Mouse (Mus musculus): ENCODE measurements around the gene Tsku. TPM values are rescaled to one million over a fixed set of nuclear protein-coding genes. Genes with fewer than 3 reads are reported as not detected.

Tsku gene
- polyA plus RNA-seq, 1 experiment from 2014 or later, result 10.2 TPM

- no peak overlapping the region for H3K4me3 ChIP-seq
- H3K9me3 ChIP-seq, result no peaks in the 10 kb centered on the region
- 93% methylated on average over 5 of the region's 5 CpGs for WGBS
- no peaks in the 10 kb centered on the region for H3K27me3 ChIP-seq (ENCODE audit: insufficient read depth, poor library complexity, severe bottlenecking)
- no peak overlapping the region for H3K27ac ChIP-seq
- H3K4me1 ChIP-seq (replicated peaks), result no peaks in the 10 kb centered on the region
- no peak for DNase-seq (ENCODE audit: low spot score)
- no peaks in the 10 kb centered on the region for H3K36me3 ChIP-seq
Observed at GRCm38 (mm10) chr7:98333507-98333906, 27.6 kb downstream of the Tsku start.

GRCm38 (mm10) chr7:98332678-98333397 lies 28.3 kb downstream of the Tsku start:
- H3K4me3 ChIP-seq, result no peak overlapping the region
- no peaks in the 10 kb centered on the region for H3K9me3 ChIP-seq
- no peaks in the 10 kb centered on the region for H3K36me3 ChIP-seq
- no peak for DNase-seq (ENCODE audit: low spot score)
- no peaks in the 10 kb centered on the region for H3K27me3 ChIP-seq (ENCODE audit: insufficient read depth, poor library complexity, severe bottlenecking)
- no peak overlapping the region for H3K27ac ChIP-seq
- WGBS, result 84% methylated on average over 5 of the region's 5 CpGs
- H3K4me1 ChIP-seq (replicated peaks), result no peaks in the 10 kb centered on the region

- H3K36me3 ChIP-seq, result no peaks in the 10 kb centered on the region
- no peak for DNase-seq (ENCODE audit: low spot score)
Observed at GRCm38 (mm10) chr7:98331932-98332331, 29.2 kb downstream of the Tsku start.

GRCm38 (mm10) chr7:98330375-98331002 lies 30.6 kb downstream of the Tsku start:
- 92% methylated on average over 2 of the region's 2 CpGs for WGBS
- H3K4me3 ChIP-seq, result no peak overlapping the region
- no peaks in the 10 kb centered on the region for H3K9me3 ChIP-seq
- no peak overlapping the region for H3K27ac ChIP-seq
- no peaks in the 10 kb centered on the region for H3K27me3 ChIP-seq (ENCODE audit: insufficient read depth, poor library complexity, severe bottlenecking)
- no peaks in the 10 kb centered on the region for H3K4me1 ChIP-seq (replicated peaks)
- no peaks in the 10 kb centered on the region for H3K36me3 ChIP-seq
- no peak for DNase-seq (ENCODE audit: low spot score)

More at GRCm38 (mm10) chr7:98331932-98332331, 29.2 kb downstream of the Tsku start:
- 58% methylated on average over 3 of the region's 3 CpGs for WGBS
- no peaks in the 10 kb centered on the region for H3K27me3 ChIP-seq (ENCODE audit: insufficient read depth, poor library complexity, severe bottlenecking)
- H3K4me1 ChIP-seq (replicated peaks), result no peaks in the 10 kb centered on the region
- H3K4me3 ChIP-seq, result no peak overlapping the region
- no peaks in the 10 kb centered on the region for H3K9me3 ChIP-seq
- no peak overlapping the region for H3K27ac ChIP-seq

GRCm38 (mm10) chr7:98329651-98330374 lies 31.3 kb downstream of the Tsku start:
- H3K27me3 ChIP-seq (ENCODE audit: insufficient read depth, poor library complexity, severe bottlenecking), result no peaks in the 10 kb centered on the region
- WGBS, result 87% methylated on average over 7 of the region's 7 CpGs
- no peak for DNase-seq (ENCODE audit: low spot score)
- no peaks in the 10 kb centered on the region for H3K36me3 ChIP-seq
- peak overlapping the region; percentile 24; the same call in 1 of the 2 replicates for H3K27ac ChIP-seq
- no peaks in the 10 kb centered on the region for H3K4me1 ChIP-seq (replicated peaks)
- no peak overlapping the region for H3K4me3 ChIP-seq
- no peaks in the 10 kb centered on the region for H3K9me3 ChIP-seq

GRCm38 (mm10) chr7:98328311-98328710 lies 32.8 kb downstream of the Tsku start:
- no peak for DNase-seq (ENCODE audit: low spot score)
- 57% methylated on average over 2 of the region's 2 CpGs for WGBS

GRCm38 (mm10) chr7:98326051-98326450 lies 35.1 kb downstream of the Tsku start:
- no peak overlapping the region for H3K4me3 ChIP-seq
- H3K36me3 ChIP-seq, result no peaks in the 10 kb centered on the region
- H3K27me3 ChIP-seq (ENCODE audit: insufficient read depth, poor library complexity, severe bottlenecking), result no peaks in the 10 kb centered on the region
- no peak overlapping the region for H3K27ac ChIP-seq
- peaks cover 7% of the 10 kb centered on the region for H3K4me1 ChIP-seq (replicated peaks)
- 88% methylated on average over 7 of the region's 7 CpGs for WGBS
- no peaks in the 10 kb centered on the region for H3K9me3 ChIP-seq
- no peak for DNase-seq (ENCODE audit: low spot score)

More at GRCm38 (mm10) chr7:98328311-98328710, 32.8 kb downstream of the Tsku start:
- Histone ChIP-seq H3K36me3 (no peaks in the 10 kb centered on the region), H3K27me3 (ENCODE audit: insufficient read depth, poor library complexity, severe bottlenecking) (no peaks in the 10 kb centered on the region), H3K4me1 (replicated peaks) (peaks cover 5% of the 10 kb centered on the region), H3K9me3 (no peaks in the 10 kb centered on the region), H3K27ac (no peak overlapping the region), H3K4me3 (no peak overlapping the region)

- WGBS, result 76% methylated on average over 1 of the region's 1 CpGs
- Histone ChIP-seq H3K27ac (no peak overlapping the region), H3K9me3 (no peaks in the 10 kb centered on the region), H3K4me3 (no peak overlapping the region), H3K4me1 (replicated peaks) (peaks cover 7% of the 10 kb centered on the region), H3K36me3 (no peaks in the 10 kb centered on the region), H3K27me3 (ENCODE audit: insufficient read depth, poor library complexity, severe bottlenecking) (no peaks in the 10 kb centered on the region)
- no peak for DNase-seq (ENCODE audit: low spot score)
Observed at GRCm38 (mm10) chr7:98324228-98324627, 36.9 kb downstream of the Tsku start.

GRCm38 (mm10) chr7:98323288-98324019 lies 37.7 kb downstream of the Tsku start:
- H3K36me3 ChIP-seq, result no peaks in the 10 kb centered on the region
- DNase-seq (ENCODE audit: low spot score), result no peak
- peaks cover 7% of the 10 kb centered on the region for H3K4me1 ChIP-seq (replicated peaks)
- H3K27me3 ChIP-seq (ENCODE audit: insufficient read depth, poor library complexity, severe bottlenecking), result no peaks in the 10 kb centered on the region
- no peak overlapping the region for H3K4me3 ChIP-seq
- H3K9me3 ChIP-seq, result no peaks in the 10 kb centered on the region
- no peak overlapping the region for H3K27ac ChIP-seq
- 43% methylated on average over 5 of the region's 5 CpGs for WGBS

GRCm38 (mm10) chr7:98322415-98322814 lies 38.7 kb downstream of the Tsku start:
- H3K9me3 ChIP-seq, result no peaks in the 10 kb centered on the region
- H3K4me3 ChIP-seq, result no peak overlapping the region
- H3K27me3 ChIP-seq (ENCODE audit: insufficient read depth, poor library complexity, severe bottlenecking), result no peaks in the 10 kb centered on the region
- WGBS, result 81% methylated on average over 3 of the region's 3 CpGs
- no peak for DNase-seq (ENCODE audit: low spot score)
- H3K36me3 ChIP-seq, result no peaks in the 10 kb centered on the region
- peaks cover 7% of the 10 kb centered on the region for H3K4me1 ChIP-seq (replicated peaks)
- H3K27ac ChIP-seq, result no peak overlapping the region

GRCm38 (mm10) chr7:98321083-98321482 lies 40.0 kb downstream of the Tsku start, which contains the start of gene Acer3:
Gene Acer3, minus strand, starts transcription at chr7:98321208.
- H3K27me3 ChIP-seq (ENCODE audit: insufficient read depth, poor library complexity, severe bottlenecking), result no peaks in the 10 kb centered on the region
- H3K9me3 ChIP-seq, result no peaks in the 10 kb centered on the region
- no peak within 1 kb of the TSS for H3K27ac ChIP-seq
- 83% methylated on average over 2 of the region's 2 CpGs for WGBS
- no peak for DNase-seq (ENCODE audit: low spot score)
- no peak within 1 kb of the TSS for H3K4me3 ChIP-seq
- no peaks in the 10 kb centered on the region for H3K36me3 ChIP-seq
- H3K4me1 ChIP-seq (replicated peaks), result peaks cover 7% of the 10 kb centered on the region

GRCm38 (mm10) chr7:98320006-98320556 lies 41.0 kb downstream of the Tsku start:
- Histone ChIP-seq H3K27me3 (ENCODE audit: insufficient read depth, poor library complexity, severe bottlenecking) (no peaks in the 10 kb centered on the region), H3K27ac (no peak overlapping the region), H3K36me3 (no peaks in the 10 kb centered on the region), H3K9me3 (no peaks in the 10 kb centered on the region), H3K4me1 (replicated peaks) (peaks cover 7% of the 10 kb centered on the region), H3K4me3 (no peak overlapping the region)
- no peak for DNase-seq (ENCODE audit: low spot score)
- 84% methylated on average over 7 of the region's 7 CpGs for WGBS

Data from hindbrain, embryonic 10.5 days (tissue).